Mouse (Mus musculus) cerebellum, adult 2 months (tissue): ENCODE results near the gene Tfip11.
"Not testable (repeated sequence)": the region's sequence is repeated elsewhere in the genome, so short reads cannot be mapped to it uniquely, and the experiment has no call there.

Experiments
- CTCF ChIP-seq: fragments of 200-500 bp; IDR thresholded peaks from 2 replicates; pipeline ENCODE4 v1.5.1; 2011; ENCODE audit warnings: low read depth, mild to moderate bottlenecking, control low read depth, low read length, moderate library complexity, borderline replicate concordance; ENCODE audit not compliant: insufficient read depth
- POLR2A ChIP-seq: fragments of 200-500 bp; IDR thresholded peaks from 2 replicates; pipeline ENCODE4 v1.6.1; 2011; ENCODE audit warnings: low read length, control low read depth, borderline replicate concordance; ENCODE audit not compliant: insufficient read depth

- not testable (repeated sequence) for TF ChIP-seq CTCF, POLR2A
These were observed 6.8 kb upstream of the Tfip11 start for GRCm38 (mm10) chr5:112319343-112319742.
